Mouse (Mus musculus): ENCODE results near the gene Gm21987. TPM values are rescaled to one million over a fixed set of nuclear protein-coding genes. Genes with fewer than 3 reads are reported as not detected.

Gene Gm21987
- polyA plus RNA-seq, 1 experiment, result 244 TPM

DNA sequence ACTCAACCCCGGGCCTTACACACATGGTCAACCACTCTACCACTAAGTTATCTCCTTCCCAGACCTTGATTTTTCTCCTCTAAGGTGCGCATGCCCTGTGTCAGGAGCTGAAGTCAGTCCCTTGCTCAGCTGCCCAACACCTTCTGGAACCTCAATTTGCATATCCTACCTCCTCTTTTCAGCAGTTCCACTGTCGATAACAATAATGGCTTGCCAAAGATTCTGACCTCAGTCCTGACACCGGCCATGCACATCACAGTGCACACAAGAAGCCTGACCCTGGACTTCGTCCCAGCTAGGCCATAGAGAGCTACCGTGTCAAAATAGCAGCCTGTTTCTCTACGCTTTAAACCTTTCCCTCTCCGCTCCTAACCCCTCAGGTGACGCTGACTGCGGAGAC lies 26.6 kb downstream of the Gm21987 start:
- TF ChIP-seq GATA1 (IDR thresholded peaks at IDR 0.05; ENCODE audit: low read length), result no peak
- no peak for TF ChIP-seq TAL1 (IDR thresholded peaks at IDR 0.05; ENCODE audit: low read length)
- Histone ChIP-seq H3K4me3 (replicated peaks) (peak overlapping the region; percentile 81), H3K4me1 (ENCODE audit: control insufficient read depth) (peaks cover 92% of the 10 kb centered on the region)

DNA sequence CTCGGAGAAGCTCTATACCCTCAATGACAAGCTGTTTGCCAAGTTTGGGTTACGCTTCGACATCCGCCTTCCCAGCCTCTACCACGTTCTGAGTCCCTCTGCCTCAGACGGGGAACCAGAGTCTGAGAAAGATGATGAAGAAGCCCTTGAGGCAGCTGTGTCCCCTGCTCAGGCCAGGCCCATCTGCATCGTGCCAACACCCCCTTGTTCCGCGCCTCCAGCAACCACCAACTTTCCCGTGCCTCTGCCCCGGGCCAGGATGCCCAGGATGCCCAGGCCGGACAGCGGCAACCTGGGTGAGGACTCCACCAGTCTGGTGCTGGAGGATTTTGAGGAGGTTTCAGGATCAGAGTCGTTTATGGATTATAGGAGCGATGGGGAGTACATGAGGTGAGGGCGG lies 27.1 kb downstream of the Gm21987 start:
- H3K36me3 ChIP-seq (ENCODE audit: control insufficient read depth), result peaks cover 74% of the 10 kb centered on the region
- H3K4me1 ChIP-seq (ENCODE audit: control insufficient read depth), result peaks cover 92% of the 10 kb centered on the region
- no peak for TF ChIP-seq GATA1 (IDR thresholded peaks at IDR 0.05; ENCODE audit: low read length)
- no peaks in the 10 kb centered on the region for H3K9me3 ChIP-seq (ENCODE audit: control insufficient read depth, low read length)
- H3K4me3 ChIP-seq (replicated peaks), result peak overlapping the region; percentile 81
- no peaks in the 10 kb centered on the region for H3K27me3 ChIP-seq (ENCODE audit: control insufficient read depth)

More for the DNA sequence above, 26.6 kb downstream of the Gm21987 start:
- Histone ChIP-seq H3K27me3 (ENCODE audit: control insufficient read depth) (no peaks in the 10 kb centered on the region), H3K9me3 (ENCODE audit: control insufficient read depth, low read length) (no peaks in the 10 kb centered on the region), H3K36me3 (ENCODE audit: control insufficient read depth) (peaks cover 69% of the 10 kb centered on the region)

- Histone ChIP-seq H3K27me3 (ENCODE audit: control insufficient read depth) (no peaks in the 10 kb centered on the region), H3K4me1 (ENCODE audit: control insufficient read depth) (peaks cover 91% of the 10 kb centered on the region), H3K36me3 (ENCODE audit: control insufficient read depth) (peaks cover 78% of the 10 kb centered on the region), H3K9me3 (ENCODE audit: control insufficient read depth, low read length) (no peaks in the 10 kb centered on the region), H3K4me3 (replicated peaks) (peak overlapping the region; percentile 81)
- TF ChIP-seq TAL1 (IDR thresholded peaks at IDR 0.05; ENCODE audit: low read length) (no peak), GATA1 (IDR thresholded peaks at IDR 0.05; ENCODE audit: low read length) (no peak)
Observed at GRCm38 (mm10) chr16:38374379-38375140, 27.7 kb downstream of the Gm21987 start.

DNA sequence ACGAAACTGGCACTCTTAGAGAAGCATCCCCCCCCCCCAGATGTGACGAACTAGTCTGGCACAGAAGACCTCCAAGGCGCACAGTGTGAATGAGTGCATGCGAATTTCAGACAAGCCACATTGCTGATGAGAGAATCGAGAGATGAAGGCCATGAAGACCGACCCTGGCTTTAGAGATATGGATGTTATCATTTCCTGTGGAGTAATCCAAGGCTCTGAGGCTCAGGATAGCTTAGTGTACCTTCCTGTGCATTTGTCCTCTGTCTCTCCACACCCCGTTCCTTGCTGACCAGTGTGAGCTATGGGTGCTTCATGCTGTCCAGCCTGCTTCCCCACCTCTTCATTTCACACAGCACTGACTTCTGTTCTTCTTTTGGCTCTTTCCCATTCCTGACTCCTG lies 28.3 kb downstream of the Gm21987 start:
- peaks cover 88% of the 10 kb centered on the region for H3K4me1 ChIP-seq (ENCODE audit: control insufficient read depth)
- peak overlapping the region; percentile 81 for H3K4me3 ChIP-seq (replicated peaks)
- no peak for TF ChIP-seq TAL1 (IDR thresholded peaks at IDR 0.05; ENCODE audit: low read length)
- TF ChIP-seq GATA1 (IDR thresholded peaks at IDR 0.05; ENCODE audit: low read length), result no peak
- no peaks in the 10 kb centered on the region for H3K27me3 ChIP-seq (ENCODE audit: control insufficient read depth)
- H3K9me3 ChIP-seq (ENCODE audit: control insufficient read depth, low read length), result no peaks in the 10 kb centered on the region
- peaks cover 81% of the 10 kb centered on the region for H3K36me3 ChIP-seq (ENCODE audit: control insufficient read depth)

GRCm38 (mm10) chr16:38376163-38376840 lies 29.5 kb downstream of the Gm21987 start:
- H3K9me3 ChIP-seq (ENCODE audit: control insufficient read depth, low read length), result no peaks in the 10 kb centered on the region
- H3K27me3 ChIP-seq (ENCODE audit: control insufficient read depth), result no peaks in the 10 kb centered on the region
- peaks cover 72% of the 10 kb centered on the region for H3K36me3 ChIP-seq (ENCODE audit: control insufficient read depth)
- no peak for TF ChIP-seq GATA1 (IDR thresholded peaks at IDR 0.05; ENCODE audit: low read length)
- TF ChIP-seq TAL1 (IDR thresholded peaks at IDR 0.05; ENCODE audit: low read length), result no peak
- H3K4me3 ChIP-seq (replicated peaks), result peak overlapping the region; percentile 81
- H3K4me1 ChIP-seq (ENCODE audit: control insufficient read depth), result peaks cover 76% of the 10 kb centered on the region

- peaks cover 72% of the 10 kb centered on the region for H3K36me3 ChIP-seq (ENCODE audit: control insufficient read depth)
Observed at GRCm38 (mm10) chr16:38376841-38377249, 30.0 kb downstream of the Gm21987 start.

DNA sequence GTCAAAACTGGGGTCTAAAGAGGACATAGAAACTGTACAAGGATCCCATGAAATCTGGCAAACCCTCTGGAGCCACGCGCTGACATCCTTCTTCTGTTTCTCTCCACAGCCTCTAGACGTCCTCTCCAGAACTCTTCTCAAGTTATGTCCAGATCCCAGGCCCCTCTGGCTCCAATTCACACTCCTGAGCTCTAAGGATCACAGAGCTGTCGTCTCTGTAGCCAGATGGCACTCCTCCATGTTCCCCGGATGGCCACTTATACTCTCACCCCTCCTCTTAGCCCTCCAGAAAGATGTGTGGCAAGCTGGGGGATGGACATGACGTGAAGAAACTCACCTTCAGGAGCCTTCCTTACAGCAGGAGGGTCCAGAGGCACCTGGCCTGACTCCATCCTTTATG lies 30.7 kb downstream of the Gm21987 start:
- TF ChIP-seq GATA1 (IDR thresholded peaks at IDR 0.05; ENCODE audit: low read length) (no peak), TAL1 (IDR thresholded peaks at IDR 0.05; ENCODE audit: low read length) (no peak)
- peaks cover 70% of the 10 kb centered on the region for H3K4me1 ChIP-seq (ENCODE audit: control insufficient read depth)

More at GRCm38 (mm10) chr16:38376841-38377249, 30.0 kb downstream of the Gm21987 start:
- Histone ChIP-seq H3K9me3 (ENCODE audit: control insufficient read depth, low read length) (no peaks in the 10 kb centered on the region), H3K27me3 (ENCODE audit: control insufficient read depth) (no peaks in the 10 kb centered on the region), H3K4me3 (replicated peaks) (peak overlapping the region; percentile 81), H3K4me1 (ENCODE audit: control insufficient read depth) (peaks cover 71% of the 10 kb centered on the region)
- TF ChIP-seq TAL1 (IDR thresholded peaks at IDR 0.05; ENCODE audit: low read length), result no peak
- TF ChIP-seq GATA1 (IDR thresholded peaks at IDR 0.05; ENCODE audit: low read length), result no peak

GRCm38 (mm10) chr16:38378591-38378990 lies 31.8 kb downstream of the Gm21987 start:
- Histone ChIP-seq H3K4me1 (ENCODE audit: control insufficient read depth) (peaks cover 69% of the 10 kb centered on the region), H3K9me3 (ENCODE audit: control insufficient read depth, low read length) (no peaks in the 10 kb centered on the region), H3K4me3 (replicated peaks) (no peak overlapping the region), H3K36me3 (ENCODE audit: control insufficient read depth) (peaks cover 62% of the 10 kb centered on the region), H3K27me3 (ENCODE audit: control insufficient read depth) (no peaks in the 10 kb centered on the region)
- TF ChIP-seq GATA1 (IDR thresholded peaks at IDR 0.05; ENCODE audit: low read length), result no peak
- TF ChIP-seq TAL1 (IDR thresholded peaks at IDR 0.05; ENCODE audit: low read length), result no peak

More for the DNA sequence above, 30.7 kb downstream of the Gm21987 start:
- Histone ChIP-seq H3K4me3 (replicated peaks) (no peak overlapping the region), H3K36me3 (ENCODE audit: control insufficient read depth) (peaks cover 72% of the 10 kb centered on the region), H3K9me3 (ENCODE audit: control insufficient read depth, low read length) (no peaks in the 10 kb centered on the region), H3K27me3 (ENCODE audit: control insufficient read depth) (no peaks in the 10 kb centered on the region)

DNA sequence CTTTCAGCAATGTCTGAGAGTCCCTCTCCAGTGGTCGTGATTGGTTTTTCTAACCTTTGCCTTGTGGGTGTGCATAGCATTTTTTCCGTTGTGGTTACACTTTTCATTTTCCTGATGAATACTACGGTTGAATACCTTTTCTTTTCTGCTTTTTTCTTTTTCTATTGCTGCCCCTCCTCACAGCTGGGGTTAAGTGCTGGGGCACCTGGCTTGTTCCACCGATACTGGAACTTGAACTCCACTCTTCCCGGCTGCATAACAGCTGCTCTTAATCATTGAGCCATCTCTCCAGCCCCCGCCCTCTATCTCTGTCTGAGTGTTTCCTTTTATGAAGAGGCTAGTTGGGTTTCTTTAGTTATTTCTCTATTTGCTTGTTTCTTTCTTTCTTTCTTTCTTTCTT lies 32.2 kb downstream of the Gm21987 start:
- Histone ChIP-seq H3K36me3 (ENCODE audit: control insufficient read depth) (peaks cover 57% of the 10 kb centered on the region), H3K4me3 (replicated peaks) (no peak overlapping the region), H3K4me1 (ENCODE audit: control insufficient read depth) (peaks cover 69% of the 10 kb centered on the region), H3K9me3 (ENCODE audit: control insufficient read depth, low read length) (no peaks in the 10 kb centered on the region), H3K27me3 (ENCODE audit: control insufficient read depth) (no peaks in the 10 kb centered on the region)
- TF ChIP-seq TAL1 (IDR thresholded peaks at IDR 0.05; ENCODE audit: low read length) (no peak), GATA1 (IDR thresholded peaks at IDR 0.05; ENCODE audit: low read length) (no peak)
